Mouse (Mus musculus) urinary bladder, postnatal 25 days (tissue): ENCODE results near the gene Kctd10.
A peak's percentile ranks its signal among the peaks of the same experiment; 100 is the strongest.

Experiments
- DNase-seq: peaks from one replicate; pipeline ENCODE4 v3.0.0; 2022; ENCODE audit warnings: low spot score

Gene Kctd10

DNA sequence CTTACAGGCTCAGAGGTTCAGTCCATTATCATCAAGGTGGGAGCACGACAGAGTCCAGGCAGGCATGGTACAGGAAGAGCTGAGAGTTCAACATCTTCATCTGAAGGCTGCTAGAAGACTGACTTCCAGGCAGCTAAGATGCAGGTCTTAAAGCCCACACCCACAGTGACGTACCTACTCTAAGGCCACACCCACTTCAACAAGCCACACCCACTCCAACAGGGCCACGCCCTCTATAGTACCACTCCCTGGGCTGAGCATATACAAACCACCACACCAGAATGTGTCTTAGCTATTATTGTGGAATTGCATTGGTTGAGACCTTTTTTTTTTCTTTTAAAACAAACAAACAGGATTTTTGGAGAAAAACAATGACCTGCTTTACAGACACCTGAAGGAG lies 34.8 kb downstream of the Kctd10 start:
- DNase-seq = no peak

DNA sequence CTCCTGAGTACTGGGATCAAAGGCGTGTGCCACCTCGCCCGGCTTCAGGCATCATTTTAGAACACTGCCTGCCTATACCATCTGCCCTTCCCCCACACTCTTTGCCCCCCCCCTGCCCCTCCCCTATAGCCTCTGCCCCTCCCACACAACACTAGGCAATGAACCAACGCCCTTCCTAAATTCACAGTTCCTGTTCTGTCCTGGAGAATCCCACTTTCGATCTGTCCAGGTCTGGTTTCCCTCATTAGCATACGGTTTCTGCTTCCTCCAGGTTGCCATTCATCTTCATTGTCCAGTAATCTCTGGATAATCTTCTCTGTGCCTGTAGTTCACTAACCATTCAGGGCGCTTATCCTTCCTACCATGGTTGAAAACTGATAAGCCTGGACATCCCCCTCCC lies 36.7 kb downstream of the Kctd10 start:
- no peak for DNase-seq

DNA sequence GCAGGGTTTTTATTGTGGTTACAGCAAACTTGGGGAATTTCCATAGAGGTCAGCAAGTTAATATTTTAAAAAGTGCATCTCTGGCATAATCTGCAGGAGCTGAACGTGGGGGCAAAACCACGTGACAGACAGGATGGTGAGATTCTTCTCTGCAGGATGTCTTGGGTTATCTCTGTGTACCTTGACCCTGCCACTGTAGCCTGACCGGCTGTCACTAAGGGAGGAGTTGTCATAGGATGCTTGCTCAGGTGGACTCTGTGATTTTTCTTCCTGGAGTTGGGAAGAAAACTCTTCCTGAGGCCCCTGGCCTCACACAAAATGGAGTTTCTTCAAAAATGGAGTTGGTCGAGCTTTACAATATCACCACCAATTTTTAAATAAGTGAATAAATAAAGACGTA lies 37.3 kb downstream of the Kctd10 start:
- no peak for DNase-seq

DNA sequence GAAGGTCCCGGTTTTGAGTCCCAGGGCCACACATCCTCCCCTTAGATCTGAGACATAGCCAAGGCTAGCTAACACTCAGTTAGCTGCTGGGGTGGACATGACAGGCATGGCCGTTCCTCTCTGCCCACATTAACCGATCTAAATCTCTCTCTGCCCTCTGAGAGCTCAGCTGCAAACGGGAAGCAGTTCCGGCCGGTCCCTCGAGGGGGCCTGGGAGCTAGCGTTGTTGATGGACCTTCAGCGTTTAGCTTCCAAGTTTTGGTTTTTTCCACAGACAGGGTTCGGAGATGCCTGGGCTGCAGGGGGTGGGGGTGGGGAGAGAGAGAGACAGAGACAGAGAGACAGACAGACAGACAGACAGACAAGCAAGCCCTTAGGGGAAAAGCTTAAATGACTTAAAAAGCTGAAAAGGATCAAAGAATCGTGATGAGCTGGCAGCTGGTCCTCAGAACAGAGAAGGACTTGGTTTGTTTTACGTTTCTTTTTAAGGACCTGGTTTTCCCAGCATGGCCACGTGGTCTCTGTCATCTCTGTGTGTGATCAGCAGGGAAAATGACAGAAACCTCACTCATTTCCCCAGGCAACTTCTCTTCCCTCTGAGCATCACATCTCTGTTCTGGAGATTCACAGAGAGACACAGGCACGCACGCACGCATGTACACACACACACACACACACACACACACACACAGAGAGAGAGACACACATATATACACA lies 56.4 kb downstream of the Kctd10 start:
- peak; percentile 26 for DNase-seq

DNA sequence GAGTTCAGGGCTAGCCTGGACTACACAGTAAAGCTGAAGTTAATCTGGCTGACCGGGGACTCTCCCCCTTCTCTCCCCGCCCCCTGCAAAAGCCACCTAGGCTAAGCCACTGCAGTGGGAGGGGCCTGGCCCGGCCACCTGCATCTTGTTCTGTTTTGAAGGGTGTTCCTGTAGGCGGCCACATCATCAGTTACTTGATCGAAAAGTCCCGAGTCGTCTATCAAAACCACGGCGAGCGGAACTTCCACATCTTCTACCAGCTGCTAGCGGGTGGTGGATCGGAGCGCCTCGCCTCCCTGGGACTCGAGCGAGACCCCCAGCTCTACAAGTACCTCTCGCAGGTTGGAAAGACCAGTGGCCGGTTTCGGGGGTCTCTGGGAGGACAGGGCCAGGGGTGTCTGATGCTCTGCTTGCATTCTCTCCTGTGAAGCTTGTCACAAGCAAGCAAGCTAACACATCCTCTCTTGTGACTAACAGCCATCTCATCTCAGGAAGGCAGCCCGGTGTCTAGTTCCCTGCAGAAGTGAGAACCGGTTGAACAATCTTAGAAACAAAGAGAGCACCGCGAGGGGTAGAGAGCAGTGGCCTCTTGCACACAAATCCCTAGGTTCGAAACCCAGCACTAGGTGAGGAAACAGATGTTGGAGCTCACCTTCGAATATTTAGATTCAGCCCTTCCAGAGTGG lies 57.1 kb downstream of the Kctd10 start:
- DNase-seq = no peak
